Mouse (Mus musculus): Measurements from ENCODE around the gene Pnp.

GRCm38 (mm10) chr14:50991037-50991436 lies 60.2 kb downstream of the Pnp start:
- TF ChIP-seq CTCF (IDR thresholded peaks at IDR 0.05; ENCODE audit: extremely low read depth, insufficient read length, insufficient replicate concordance, low read depth, low read length) = no peak
- no peak for TF ChIP-seq POLR2A (IDR thresholded peaks at IDR 0.05; ENCODE audit: low read depth, low read length)
